Mouse (Mus musculus) gastrocnemius, postnatal 36 days (tissue): Measurements from ENCODE around the gene Ap2m1. TPM values are rescaled to one million over a fixed set of nuclear protein-coding genes. Genes with fewer than 3 reads are reported as not detected.

ENCODE experiments used
- DNase-seq, 2 experiments: peaks; one replicate each; pipeline ENCODE4 v3.0.0; 2022
- intact Hi-C: fragments of 180-260 bp; cut with DNase I; formaldehyde crosslinking; loops from one replicate; pipeline ENCODE4 v1.15.1; 2025
- total RNA-seq, 2 experiments: library from RNA; stranded (reverse); gene quantifications; 2 replicates each; pipeline ENCODE4 v1.2.3; 2021

Gene Ap2m1
- total RNA-seq, 2 experiments from 2014 or later = 133 to 135 TPM

DNA sequence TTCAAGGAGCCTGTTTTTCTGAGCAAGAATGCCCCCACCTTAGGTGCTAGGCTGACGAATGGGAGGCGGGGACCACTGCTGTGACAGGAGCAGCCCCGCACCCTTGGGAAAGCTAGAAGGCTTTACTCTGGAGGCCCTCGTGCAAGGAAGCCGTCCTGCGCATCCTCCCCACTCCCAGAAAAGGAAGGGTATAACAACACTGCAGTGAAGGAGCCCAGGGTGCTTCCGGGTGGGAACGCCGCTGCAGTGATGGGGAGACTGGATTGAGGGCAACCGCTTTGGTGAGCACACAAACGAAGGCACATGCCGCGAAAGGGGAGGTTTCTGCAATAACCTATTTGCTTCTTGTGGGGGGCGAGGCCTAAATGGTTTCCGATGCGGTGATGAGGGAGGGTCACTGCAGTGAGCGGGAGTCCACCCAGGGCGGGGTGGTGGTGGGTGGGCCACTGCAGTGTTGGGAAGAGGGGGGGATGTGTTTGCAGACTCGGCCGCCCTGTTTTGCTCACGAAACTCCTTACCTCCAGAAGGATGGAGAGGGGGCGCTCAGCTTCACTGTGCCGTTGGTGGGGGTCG lies 54.2 kb downstream of the Ap2m1 start, which contains the start of gene Vwa5b2:
TSS of gene Vwa5b2 (plus strand) at position 106 of the 573 bp plus-strand sequence.
- intact Hi-C loops = no loop called here
- DNase-seq = no peak

DNA sequence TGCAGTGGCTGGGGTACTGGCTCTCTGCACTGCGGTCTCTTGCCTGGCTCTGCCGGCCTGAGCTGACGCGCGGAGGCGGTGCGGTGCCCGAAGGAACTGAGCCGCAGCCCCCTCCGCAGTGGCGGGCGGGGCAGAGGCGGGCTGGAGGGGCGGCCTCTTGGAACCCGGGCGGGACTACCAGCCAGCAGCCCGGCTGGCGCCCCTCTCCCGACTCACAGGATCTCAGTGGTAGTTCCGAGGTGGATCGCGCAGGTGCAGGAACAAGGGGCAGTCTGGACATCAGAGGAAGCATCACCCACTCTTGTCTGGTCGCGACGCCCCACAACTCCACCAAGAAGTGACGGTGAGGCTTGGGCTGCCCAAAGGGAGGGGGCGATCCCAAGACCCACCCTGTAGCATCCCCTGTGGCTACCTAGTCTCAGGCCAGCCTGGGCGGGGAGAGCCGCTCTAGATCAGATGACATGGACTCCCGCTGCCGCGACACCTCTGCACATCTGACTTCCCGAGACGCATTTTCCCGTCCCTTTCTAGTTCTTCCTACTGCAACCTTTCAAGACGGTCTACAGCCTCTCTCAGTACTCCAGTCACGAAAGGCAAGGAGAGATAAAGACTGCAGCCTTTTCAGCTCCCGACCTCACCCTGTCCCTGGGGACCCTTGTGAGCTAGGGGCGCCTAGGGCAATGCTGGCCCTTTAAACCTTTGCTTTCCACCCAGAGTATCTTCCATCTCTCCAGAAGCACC lies 54.8 kb downstream of the Ap2m1 start:
- DNase-seq = no peak
- intact Hi-C loops = no loop called here

DNA sequence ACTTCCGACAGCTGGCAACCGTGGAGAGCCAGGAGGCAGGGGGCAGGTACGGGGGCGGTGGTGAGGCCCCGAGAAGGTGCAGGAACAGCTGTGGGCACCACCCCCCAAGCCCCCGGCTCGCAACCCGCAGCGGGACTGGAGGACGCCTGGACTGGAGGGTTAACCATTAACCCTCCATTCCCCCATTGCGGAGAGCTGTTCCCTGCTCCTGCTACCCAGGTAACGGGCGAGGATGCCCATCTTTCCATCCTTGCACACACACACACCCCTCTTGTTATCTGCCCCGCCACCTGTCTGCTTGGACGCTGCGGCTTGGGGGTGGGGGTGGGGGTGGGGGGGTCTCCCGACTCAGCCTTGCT lies 55.4 kb downstream of the Ap2m1 start:
- intact Hi-C loops = no loop called here

DNA sequence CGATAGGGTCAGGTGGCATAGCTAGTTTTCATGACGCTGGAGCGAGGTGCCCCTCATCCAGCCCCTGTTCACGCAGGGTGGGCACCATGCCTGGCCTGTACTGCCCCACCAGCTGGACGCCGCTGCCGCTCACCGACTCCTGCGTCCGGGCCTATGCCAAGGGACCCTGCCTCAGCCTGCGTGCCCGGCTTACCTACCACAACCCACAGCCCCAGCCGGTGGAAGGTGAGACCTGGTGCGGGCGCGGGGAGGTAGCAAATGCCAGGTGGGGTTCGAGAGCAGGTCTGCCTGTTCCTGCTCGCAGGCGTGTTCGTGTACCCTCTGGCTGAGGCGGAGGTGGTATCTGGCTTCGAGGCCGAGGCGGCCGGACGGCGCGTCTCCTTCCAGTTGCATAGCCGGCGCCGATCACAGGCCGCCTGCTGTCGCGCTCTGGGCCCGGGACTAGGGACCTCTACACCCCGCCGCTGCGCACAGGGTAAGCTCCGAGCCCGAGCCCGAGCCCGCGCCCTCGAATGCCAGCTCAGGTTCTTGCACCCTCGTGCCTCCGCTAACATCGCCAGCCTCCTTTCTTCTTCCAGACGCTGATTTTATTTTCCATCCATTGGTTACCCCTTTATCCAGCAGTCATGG lies 55.9 kb downstream of the Ap2m1 start:
- no peak for DNase-seq
- intact Hi-C loops = no loop called here

More for the DNA sequence above, 55.4 kb downstream of the Ap2m1 start:
- DNase-seq = no peak

Other genes with a start within 250 kb of the Ap2m1 start
- gene Parl, start 233.1 kb upstream of the Ap2m1 start, total RNA-seq = 10 to 100 TPM; 55.2 to 75.3 TPM
- gene Cyp2ab1, start 210.1 kb upstream of the Ap2m1 start, total RNA-seq = 1 to 10 TPM in 1 of 2 experiments, not detected in 1; 1.2 TPM
- 10 to 100 TPM; 60.7 to 61.2 TPM for gene Abcc5, start 109.1 kb upstream of the Ap2m1 start, total RNA-seq
- gene Eif2b5, start 36.7 kb upstream of the Ap2m1 start, total RNA-seq = 10 to 100 TPM; 44.2 to 56.1 TPM
- 10 to 100 TPM; 27.8 to 28.8 TPM for gene Dvl3, start 18.5 kb upstream of the Ap2m1 start, total RNA-seq
- 10 to 100 TPM; 51.0 to 69.7 TPM for gene Abcf3, start 13.1 kb downstream of the Ap2m1 start, total RNA-seq
- gene Vwa5b2, start 54.0 kb downstream of the Ap2m1 start, total RNA-seq = not detected
- 1 to 10 TPM; 3.7 to 5.5 TPM for gene Eef1akmt4, start 76.1 kb downstream of the Ap2m1 start, total RNA-seq
- not detected for gene Gm49333, start 76.1 kb downstream of the Ap2m1 start, total RNA-seq
- 10 to 100 TPM; 12.7 to 15.8 TPM for gene Alg3, start 76.3 kb downstream of the Ap2m1 start, total RNA-seq
- gene Camk2n2, start 85.8 kb downstream of the Ap2m1 start, total RNA-seq = 1 to 10 TPM; 1.0 to 1.3 TPM
- under 1 TPM; 0.30 to 0.41 TPM for gene Ece2, start 94.3 kb downstream of the Ap2m1 start, total RNA-seq
- 100 to 1,000 TPM; 189 to 197 TPM for gene Psmd2, start 116.2 kb downstream of the Ap2m1 start, total RNA-seq
- 100 to 1,000 TPM; 395 to 402 TPM for gene Eif4g1, start 132.8 kb downstream of the Ap2m1 start, total RNA-seq
- 10 to 100 TPM; 50.1 to 79.3 TPM for gene Fam131a, start 157.8 kb downstream of the Ap2m1 start, total RNA-seq
- gene Polr2h, start 182.2 kb downstream of the Ap2m1 start, total RNA-seq = 1 to 10 TPM; 7.7 to 9.3 TPM
- 1 to 10 TPM in 1 of 2 experiments, under 1 TPM in 1; 0.99 to 1.0 TPM for gene Clcn2, start 182.3 kb downstream of the Ap2m1 start, total RNA-seq
- 1 to 10 TPM; 2.3 to 3.0 TPM for gene Chrd, start 197.6 kb downstream of the Ap2m1 start, total RNA-seq
- 1 to 10 TPM; 3.6 to 4.0 TPM for gene Thpo, start 199.0 kb downstream of the Ap2m1 start, total RNA-seq